Mouse (Mus musculus) B cell, adult 2 months (primary cell): ENCODE results near the gene Olfr680-ps1.
"Not testable (repeated sequence)": the region's sequence is repeated elsewhere in the genome, so short reads cannot be mapped to it uniquely, and the experiment has no call there.

ENCODE experiments used
- DNase-seq, 2 experiments: peaks; one replicate each; pipeline ENCODE4 v3.0.0; 2022

Olfr680-ps1 gene

DNA sequence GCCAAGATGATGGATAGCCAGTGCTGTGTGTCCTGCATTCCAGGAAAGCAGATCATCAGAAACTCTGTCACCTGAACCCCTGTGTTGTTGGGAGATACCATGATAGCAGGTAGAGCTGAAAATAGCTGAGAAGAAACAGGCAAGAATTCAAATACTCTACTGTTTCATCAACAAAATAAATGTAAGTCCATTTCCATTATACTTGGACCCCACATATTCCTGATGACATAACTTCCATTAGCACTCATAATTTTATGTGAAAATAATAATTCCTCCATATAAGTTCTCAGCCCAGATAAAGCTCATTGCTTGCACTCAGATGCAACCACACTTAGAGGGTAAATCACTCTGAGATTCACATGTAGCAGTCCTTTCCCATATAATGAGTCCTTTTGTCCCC is at the start of gene Olfr680-ps1:
Gene Olfr680-ps1 (minus strand): TSS at position 101 of the 400 bp plus-strand sequence.
- not testable (repeated sequence) for DNase-seq

DNA sequence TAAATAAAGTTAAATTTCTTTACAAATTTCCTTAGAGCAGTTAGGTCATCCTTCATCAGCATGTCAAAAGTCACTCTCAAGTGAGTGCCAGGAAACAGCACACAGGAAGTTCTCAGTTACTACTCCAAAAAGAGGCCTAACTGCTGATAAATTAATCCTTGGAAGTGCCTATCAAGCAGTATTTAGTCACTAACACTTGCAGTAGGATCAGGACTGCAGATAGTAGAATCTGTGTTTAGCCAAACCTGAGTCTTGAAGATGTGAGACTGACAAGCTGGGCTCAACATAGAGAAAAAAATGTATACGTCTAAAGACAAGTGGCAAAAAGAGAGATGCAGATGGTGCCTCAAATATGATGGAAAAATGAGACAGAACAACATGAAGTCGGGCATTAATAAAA is 48.7 kb upstream of the Olfr680-ps1 start:
- DNase-seq: no peak

DNA sequence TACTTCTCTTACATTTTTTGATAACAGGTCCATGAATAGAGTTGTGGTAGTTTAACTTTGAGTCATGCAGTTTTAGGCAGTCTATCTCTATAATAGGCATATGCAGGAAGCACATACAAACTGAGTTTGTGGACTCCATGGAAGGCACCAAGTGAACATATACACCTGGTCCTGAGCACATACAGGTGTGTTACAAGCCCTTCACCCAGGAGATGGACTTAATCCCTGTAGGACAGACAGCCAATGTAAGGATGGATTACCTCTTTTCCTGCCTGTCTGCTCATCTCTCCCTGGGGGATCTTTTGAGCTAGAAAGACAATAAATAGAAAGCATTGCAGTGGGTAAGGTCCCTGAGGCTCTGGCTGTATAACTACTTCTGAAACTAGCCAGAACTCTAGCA is 23.9 kb upstream of the Olfr680-ps1 start, which contains the start of gene Olfr681:
Gene Olfr681 (plus strand): TSS at position 301 of the 400 bp plus-strand sequence.
- no peak for DNase-seq

DNA sequence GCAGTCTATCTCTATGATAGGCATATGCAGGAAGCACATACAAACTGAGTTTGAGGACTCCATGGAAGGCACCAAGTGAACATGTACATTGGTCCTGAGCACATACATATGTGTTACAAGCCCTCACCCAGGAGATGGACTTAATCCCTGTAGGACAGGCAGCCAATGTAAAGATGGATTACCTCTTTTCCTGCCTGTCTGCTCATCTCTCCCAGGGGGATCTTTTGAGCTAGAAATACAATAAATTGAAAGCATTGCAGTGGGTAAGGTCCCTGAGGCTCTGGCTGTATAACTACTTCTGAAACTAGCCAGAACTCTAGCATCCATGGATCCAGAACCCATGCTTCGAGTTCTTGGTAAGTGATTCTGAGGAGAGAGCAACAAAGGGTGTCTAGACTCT is 11.7 kb downstream of the Olfr680-ps1 start, which contains the start of gene Olfr679:
Gene Olfr679 (plus strand): TSS at position 301 of the 400 bp plus-strand sequence.
- no peak for DNase-seq

DNA sequence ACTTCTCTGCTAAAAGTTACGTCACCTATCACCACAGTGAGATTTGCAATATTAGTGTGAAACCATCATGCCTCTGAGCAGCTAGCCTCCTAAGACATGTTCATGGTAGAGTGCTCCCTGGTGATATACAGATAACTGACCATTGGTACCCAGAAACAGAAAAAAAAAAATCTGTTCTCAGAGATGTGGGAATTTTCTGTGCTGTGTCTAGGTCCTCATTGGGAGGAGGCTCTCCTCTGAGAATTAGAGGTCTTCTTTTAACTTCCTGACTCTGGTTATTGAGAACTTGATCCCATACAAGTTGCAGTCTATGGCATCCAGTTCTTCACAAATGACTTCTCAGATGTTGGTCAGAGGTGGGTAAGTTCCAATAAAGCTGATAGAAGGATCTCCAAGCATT is 28.4 kb downstream of the Olfr680-ps1 start, which contains the start of gene Olfr678:
Gene Olfr678 (plus strand): TSS at position 301 of the 400 bp plus-strand sequence.
- no peak for DNase-seq

DNA sequence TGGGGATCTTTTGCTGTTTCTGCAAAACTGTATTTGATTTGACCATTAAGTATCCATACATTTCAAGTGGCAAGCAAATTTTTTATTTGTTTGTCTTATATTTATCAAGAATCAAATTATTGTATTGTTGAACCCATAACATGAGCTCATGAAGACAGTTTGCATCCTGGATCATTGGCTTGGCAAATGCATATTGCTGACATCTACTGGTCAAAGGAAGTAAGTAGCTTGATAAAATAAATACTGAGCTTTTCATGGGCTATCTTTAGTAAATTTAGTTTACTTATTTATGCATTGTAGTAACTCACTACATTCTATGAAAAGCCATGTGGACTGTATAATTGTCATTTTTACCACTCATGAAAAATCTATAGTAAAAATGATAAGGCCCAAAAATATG is 33.7 kb downstream of the Olfr680-ps1 start:
- no peak for DNase-seq
